Mouse (Mus musculus): Measurements from ENCODE around the gene Tmem161a. TPM values are rescaled to one million over a fixed set of nuclear protein-coding genes. Genes with fewer than 3 reads are reported as not detected.

Gene Tmem161a
- polyA plus RNA-seq, 1 experiment from 2014 or later, result 85.0 TPM

DNA sequence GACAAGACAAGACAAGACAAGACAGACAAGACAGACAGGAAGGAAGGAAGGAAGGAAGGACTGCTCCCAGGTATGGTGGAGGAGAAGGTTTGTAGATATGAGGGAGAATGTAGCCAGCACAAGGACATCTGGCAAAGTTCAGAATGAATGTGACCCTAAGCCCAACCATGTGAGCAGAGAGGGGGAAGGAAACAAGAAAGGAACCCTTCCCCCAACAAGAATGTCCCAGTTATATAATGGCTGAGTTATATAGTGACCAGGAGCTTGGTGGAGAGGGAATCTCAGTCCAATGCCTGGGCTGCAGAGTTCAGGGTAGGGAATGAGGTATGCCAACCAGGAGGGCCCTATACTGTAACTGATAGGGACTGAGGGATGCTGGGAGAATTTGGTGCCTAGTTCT is 45.3 kb downstream of the Tmem161a start:
- peaks cover 20% of the 10 kb centered on the region for H3K4me1 ChIP-seq
- H3K36me3 ChIP-seq, result peaks cover 7% of the 10 kb centered on the region
- no peak for DNase-seq (ENCODE audit: low spot score)
- no peaks in the 10 kb centered on the region for H3K27me3 ChIP-seq (ENCODE audit: low read depth, poor library complexity, severe bottlenecking)
- H3K27ac ChIP-seq, result no peak overlapping the region
- no peak overlapping the region for H3K4me3 ChIP-seq
- no peaks in the 10 kb centered on the region for H3K9me3 ChIP-seq (replicated peaks)

DNA sequence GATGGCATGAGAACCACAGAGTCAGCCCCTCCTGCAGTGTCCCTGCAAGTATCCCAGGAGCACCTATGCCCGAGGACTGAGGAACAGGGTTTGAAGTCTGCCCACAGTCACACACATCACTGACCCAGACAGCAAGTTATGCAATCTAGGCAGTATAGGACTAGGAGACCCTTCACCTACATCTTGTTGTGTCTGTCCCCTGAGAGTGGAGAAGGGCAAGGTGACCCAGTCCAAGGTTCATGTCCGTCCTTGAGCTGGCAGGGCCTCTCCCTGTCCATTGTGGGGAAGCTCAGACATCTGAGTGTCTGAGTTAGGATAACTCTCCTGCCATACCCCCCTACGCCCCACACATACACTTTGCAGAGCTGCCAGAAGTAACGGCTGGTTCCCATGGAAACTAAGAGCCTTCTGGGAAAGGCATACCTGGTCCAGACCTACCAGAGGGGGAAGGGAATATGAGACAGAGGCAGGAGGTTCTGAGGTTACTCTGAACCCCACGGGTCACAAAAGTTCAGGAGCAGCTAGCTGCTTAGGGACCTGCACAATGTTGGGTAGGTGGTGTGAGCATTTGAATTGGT is 47.0 kb downstream of the Tmem161a start:
- no peaks in the 10 kb centered on the region for H3K27me3 ChIP-seq (ENCODE audit: low read depth, poor library complexity, severe bottlenecking)
- no peaks in the 10 kb centered on the region for H3K9me3 ChIP-seq (replicated peaks)
- H3K27ac ChIP-seq, result no peak overlapping the region
- no peak overlapping the region for H3K4me3 ChIP-seq
- peaks cover 12% of the 10 kb centered on the region for H3K4me1 ChIP-seq
- peaks cover 21% of the 10 kb centered on the region for H3K36me3 ChIP-seq
- no peak for DNase-seq (ENCODE audit: low spot score)
- 60% methylated on average over 5 of the region's 5 CpGs for WGBS

DNA sequence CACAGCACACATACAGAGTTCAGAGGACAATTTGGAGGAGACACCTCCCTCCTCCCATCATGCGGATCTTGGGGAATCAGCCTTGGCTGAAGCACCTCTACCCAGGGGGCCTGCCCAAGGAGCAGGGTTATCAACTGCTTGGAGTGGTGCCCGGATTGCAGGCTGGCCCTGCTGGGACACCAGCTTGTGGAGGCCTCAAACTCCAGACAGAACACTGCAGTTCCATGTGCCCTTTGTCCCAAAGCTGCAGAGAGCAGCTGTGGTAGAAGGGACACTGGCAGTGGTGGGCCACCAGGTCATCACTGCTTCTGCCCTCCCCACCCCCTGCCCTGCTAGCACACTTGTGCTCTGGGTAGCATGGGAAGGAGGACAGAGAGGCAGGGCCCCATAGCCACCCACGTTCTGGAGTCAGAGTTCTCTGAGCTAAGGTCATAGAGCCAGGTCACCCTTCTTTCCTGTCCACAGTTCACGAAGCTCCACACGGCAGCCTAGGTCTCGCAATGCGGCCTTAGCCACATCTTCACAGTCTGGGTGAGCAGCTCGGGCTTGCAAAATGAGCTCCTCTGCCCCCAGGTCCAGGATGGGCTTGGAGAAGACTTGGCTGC is 48.2 kb downstream of the Tmem161a start:
- Histone ChIP-seq H3K9me3 (replicated peaks) (no peaks in the 10 kb centered on the region), H3K27me3 (ENCODE audit: low read depth, poor library complexity, severe bottlenecking) (no peaks in the 10 kb centered on the region), H3K27ac (no peak overlapping the region), H3K4me1 (peaks cover 12% of the 10 kb centered on the region), H3K36me3 (peaks cover 32% of the 10 kb centered on the region), H3K4me3 (no peak overlapping the region)
- no peak for DNase-seq (ENCODE audit: low spot score)
- 73% methylated on average over 8 of the region's 8 CpGs for WGBS

DNA sequence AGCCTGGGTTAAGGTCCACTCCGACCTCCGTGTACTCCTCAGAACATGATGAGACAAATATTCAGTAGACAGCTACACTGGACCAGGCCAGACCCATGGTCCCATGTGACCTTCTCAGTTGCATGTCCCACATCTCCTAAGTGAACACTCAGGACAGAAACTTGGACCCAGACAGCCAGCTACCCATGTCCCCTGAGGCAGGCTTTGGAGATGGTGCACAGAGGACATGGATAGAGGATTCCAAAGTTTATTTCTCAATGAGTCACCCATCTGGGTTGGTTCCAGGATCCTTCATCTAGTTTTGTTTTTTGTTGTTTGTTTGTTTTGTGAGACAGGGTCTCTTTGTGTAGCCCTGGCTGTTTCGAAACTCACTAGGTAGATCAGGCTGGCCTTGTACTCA is 48.8 kb downstream of the Tmem161a start:
- Histone ChIP-seq H3K4me3 (no peak overlapping the region), H3K36me3 (peaks cover 38% of the 10 kb centered on the region), H3K4me1 (peaks cover 12% of the 10 kb centered on the region), H3K27me3 (ENCODE audit: low read depth, poor library complexity, severe bottlenecking) (no peaks in the 10 kb centered on the region), H3K27ac (no peak overlapping the region), H3K9me3 (replicated peaks) (no peaks in the 10 kb centered on the region)
- DNase-seq (ENCODE audit: low spot score), result no peak
- WGBS, result 95% methylated on average over 3 of the region's 3 CpGs

DNA sequence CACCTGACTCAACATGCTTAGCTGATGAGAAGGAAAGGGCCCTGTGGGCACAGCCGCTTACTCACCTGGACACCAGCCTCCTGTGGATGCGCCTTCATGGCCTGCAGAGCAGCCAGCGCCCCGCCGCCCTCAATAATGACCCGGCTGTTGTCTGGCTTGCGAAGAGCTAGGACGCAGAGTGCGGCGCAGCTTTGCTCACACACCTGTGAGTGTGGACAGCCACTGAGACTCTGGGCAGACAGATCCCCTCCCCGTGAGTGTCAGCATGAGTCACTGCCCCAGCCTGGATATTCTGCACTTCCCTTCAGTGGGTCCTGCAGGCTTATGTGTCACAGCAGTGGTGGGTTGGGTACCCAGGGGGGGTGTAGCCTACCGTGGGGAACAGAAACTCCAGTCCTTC is 49.9 kb downstream of the Tmem161a start:
- H3K36me3 ChIP-seq, result peaks cover 38% of the 10 kb centered on the region
- H3K4me3 ChIP-seq, result no peak overlapping the region
- DNase-seq (ENCODE audit: low spot score), result no peak
- WGBS, result 94% methylated on average over 12 of the region's 12 CpGs
- no peaks in the 10 kb centered on the region for H3K9me3 ChIP-seq (replicated peaks)
- peaks cover 12% of the 10 kb centered on the region for H3K4me1 ChIP-seq
- peak overlapping the region; percentile 0; the same call in 1 of the 2 replicates for H3K27ac ChIP-seq
- no peaks in the 10 kb centered on the region for H3K27me3 ChIP-seq (ENCODE audit: low read depth, poor library complexity, severe bottlenecking)

DNA sequence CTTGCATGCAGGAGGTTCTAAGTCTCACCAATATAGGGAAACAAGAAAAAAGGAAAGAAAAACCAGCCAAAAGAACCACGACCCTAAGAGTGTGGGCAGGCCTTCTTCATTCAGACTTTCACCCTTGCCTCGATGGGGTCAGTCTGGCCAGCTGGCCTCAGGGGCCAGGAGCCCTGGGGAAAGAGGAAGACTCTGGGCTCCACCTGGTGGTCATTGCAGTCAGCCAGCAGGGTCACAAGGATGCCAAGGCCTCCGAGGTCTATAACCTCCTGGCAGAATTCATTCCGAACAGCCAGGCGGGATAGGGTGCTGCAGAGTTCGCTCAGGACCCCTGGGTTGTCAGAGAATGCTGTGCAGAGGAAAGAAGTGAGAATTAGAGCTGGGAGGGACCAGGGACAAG is 51.2 kb downstream of the Tmem161a start:
- Histone ChIP-seq H3K4me3 (no peak overlapping the region), H3K27me3 (ENCODE audit: low read depth, poor library complexity, severe bottlenecking) (no peaks in the 10 kb centered on the region), H3K9me3 (replicated peaks) (no peaks in the 10 kb centered on the region), H3K4me1 (peaks cover 12% of the 10 kb centered on the region), H3K27ac (no peak overlapping the region), H3K36me3 (peaks cover 43% of the 10 kb centered on the region)
- 53% methylated on average over 6 of the region's 6 CpGs for WGBS
- peak; percentile 57 for DNase-seq (ENCODE audit: low spot score)

DNA sequence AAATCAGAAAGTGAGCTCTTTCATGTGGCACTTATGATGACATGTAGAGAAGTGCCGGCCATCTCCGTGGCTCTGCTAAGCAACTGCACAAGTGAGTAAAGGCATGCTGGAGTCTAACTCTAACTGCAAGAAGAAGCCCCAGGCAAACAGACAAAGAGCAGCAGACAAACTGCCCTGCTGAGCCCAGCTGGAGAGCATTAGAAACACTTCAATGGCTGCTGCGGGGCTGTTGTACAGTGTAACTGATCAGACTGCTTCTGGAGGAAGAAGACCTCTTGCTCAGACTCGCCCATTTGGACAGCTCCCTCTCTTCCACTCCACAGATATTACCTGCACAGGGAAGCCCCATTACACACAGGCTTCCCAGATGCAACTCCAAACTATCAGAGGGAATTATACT is 55.8 kb downstream of the Tmem161a start:
- H3K9me3 ChIP-seq (replicated peaks), result no peaks in the 10 kb centered on the region
- peaks cover 58% of the 10 kb centered on the region for H3K36me3 ChIP-seq
- peaks cover under 1% of the 10 kb centered on the region; the same call in 1 of the 2 replicates for H3K4me1 ChIP-seq
- WGBS, result 77% methylated on average over 4 of the region's 4 CpGs
- DNase-seq (ENCODE audit: low spot score), result no peak
- no peaks in the 10 kb centered on the region for H3K27me3 ChIP-seq (ENCODE audit: low read depth, poor library complexity, severe bottlenecking)
- no peak overlapping the region for H3K4me3 ChIP-seq
- H3K27ac ChIP-seq, result no peak overlapping the region

DNA sequence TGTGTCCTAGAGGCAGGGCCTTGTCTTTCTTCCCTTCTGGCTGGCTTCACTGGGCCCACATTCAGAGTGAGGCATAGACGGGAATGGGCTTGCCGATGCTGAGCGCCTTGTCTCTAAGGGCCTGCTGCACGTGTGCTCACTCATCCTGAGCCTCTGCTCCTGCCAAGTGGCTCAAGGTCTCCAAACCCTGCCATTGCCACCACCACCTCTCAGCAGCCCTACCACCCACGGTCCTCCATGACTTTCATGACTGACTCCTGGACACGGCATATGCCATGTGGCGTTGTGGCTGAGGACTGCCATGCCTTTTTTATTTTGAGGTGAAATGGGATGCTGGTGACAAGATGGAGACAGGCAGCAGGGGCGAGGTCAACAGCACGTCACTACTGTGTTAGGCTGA is 58.7 kb downstream of the Tmem161a start:
- Histone ChIP-seq H3K27ac (no peak overlapping the region), H3K27me3 (ENCODE audit: low read depth, poor library complexity, severe bottlenecking) (no peaks in the 10 kb centered on the region), H3K9me3 (replicated peaks) (no peaks in the 10 kb centered on the region), H3K36me3 (peaks cover 34% of the 10 kb centered on the region), H3K4me1 (peaks cover 20% of the 10 kb centered on the region), H3K4me3 (no peak overlapping the region)
- DNase-seq (ENCODE audit: low spot score), result no peak
- 92% methylated on average over 9 of the region's 9 CpGs for WGBS

Other genes starting within 250 kb of the Tmem161a start
- 58.9 and 69.2 TPM in 2 replicates for gene Gatad2a, start 176.0 kb upstream of the Tmem161a start, polyA plus RNA-seq (2016; fragmentation: Nextera tagmentation; extraction: Ambion mirVana)
- 59.5 and 66.7 TPM in 2 replicates for gene Mau2, start 129.6 kb upstream of the Tmem161a start, polyA plus RNA-seq (2016; fragmentation: Nextera tagmentation; extraction: Ambion mirVana)
- gene Sugp1, start 129.5 kb upstream of the Tmem161a start, polyA plus RNA-seq (2016; fragmentation: Nextera tagmentation; extraction: Ambion mirVana), result 53.5 and 60.7 TPM in 2 replicates
- gene Tm6sf2, start 99.4 kb upstream of the Tmem161a start, polyA plus RNA-seq (2016; fragmentation: Nextera tagmentation; extraction: Ambion mirVana), result 0.59 and 0.73 TPM in 2 replicates
- gene Hapln4, start 88.9 kb upstream of the Tmem161a start, polyA plus RNA-seq (2016; fragmentation: Nextera tagmentation; extraction: Ambion mirVana), result 0.04 TPM in 1 of 2 replicates, not detected in the other
- gene Ncan, start 51.5 kb upstream of the Tmem161a start, polyA plus RNA-seq (2016; fragmentation: Nextera tagmentation; extraction: Ambion mirVana), result 0.29 and 0.61 TPM in 2 replicates
- 29.6 and 35.9 TPM in 2 replicates for gene Nr2c2ap, start 41.0 kb upstream of the Tmem161a start, polyA plus RNA-seq (2016; fragmentation: Nextera tagmentation; extraction: Ambion mirVana)
- 20.1 and 27.9 TPM in 2 replicates for gene Rfxank, start 33.2 kb upstream of the Tmem161a start, polyA plus RNA-seq (2016; fragmentation: Nextera tagmentation; extraction: Ambion mirVana)
- gene Borcs8, start 32.9 kb upstream of the Tmem161a start, polyA plus RNA-seq (2016; fragmentation: Nextera tagmentation; extraction: Ambion mirVana), result 45.3 and 49.8 TPM in 2 replicates
- gene Mef2b, start 32.6 kb upstream of the Tmem161a start, polyA plus RNA-seq (2016; fragmentation: Nextera tagmentation; extraction: Ambion mirVana), result 0.29 and 0.60 TPM in 2 replicates
- 2.8 and 3.6 TPM in 2 replicates for gene Slc25a42, start 39.9 kb downstream of the Tmem161a start, polyA plus RNA-seq (2016; fragmentation: Nextera tagmentation; extraction: Ambion mirVana)
- 39.7 and 51.4 TPM in 2 replicates for gene Sugp2, start 61.9 kb downstream of the Tmem161a start, polyA plus RNA-seq (2016; fragmentation: Nextera tagmentation; extraction: Ambion mirVana)
- gene Armc6, start 62.1 kb downstream of the Tmem161a start, polyA plus RNA-seq (2016; fragmentation: Nextera tagmentation; extraction: Ambion mirVana), result 26.8 and 27.6 TPM in 2 replicates
- gene Homer3, start 110.5 kb downstream of the Tmem161a start, polyA plus RNA-seq (2016; fragmentation: Nextera tagmentation; extraction: Ambion mirVana), result 139 and 151 TPM in 2 replicates
- 58.9 and 59.4 TPM in 2 replicates for gene Ddx49, start 130.1 kb downstream of the Tmem161a start, polyA plus RNA-seq (2016; fragmentation: Nextera tagmentation; extraction: Ambion mirVana)
- 293 and 321 TPM in 2 replicates for gene Cope, start 130.2 kb downstream of the Tmem161a start, polyA plus RNA-seq (2016; fragmentation: Nextera tagmentation; extraction: Ambion mirVana)
- gene Cers1, start 143.4 kb downstream of the Tmem161a start, polyA plus RNA-seq (2016; fragmentation: Nextera tagmentation; extraction: Ambion mirVana), result 3.2 and 4.6 TPM in 2 replicates
- gene Gdf1, start 157.5 kb downstream of the Tmem161a start, polyA plus RNA-seq (2016; fragmentation: Nextera tagmentation; extraction: Ambion mirVana), result 7.9 and 13.8 TPM in 2 replicates
- 25.6 and 26.7 TPM in 2 replicates for gene Upf1, start 180.9 kb downstream of the Tmem161a start, polyA plus RNA-seq (2016; fragmentation: Nextera tagmentation; extraction: Ambion mirVana)
- gene Comp, start 201.2 kb downstream of the Tmem161a start, polyA plus RNA-seq (2016; fragmentation: Nextera tagmentation; extraction: Ambion mirVana), result 0.08 and 0.35 TPM in 2 replicates

Data from limb, embryonic 10.5 days (tissue).